Mouse (Mus musculus) liver, embryonic 14.5 days (tissue): ENCODE results near the gene Capn11. TPM values are rescaled to one million over a fixed set of nuclear protein-coding genes. Genes with fewer than 3 reads are reported as not detected.

Experiments used
- ATAC-seq: fragments of 200-750 bp; cut with Nextera tagmentation; 2 replicates; pipeline ENCODE4 v1.8.0; 2017; ENCODE audit warnings: moderate number of reproducible peaks, mild to moderate bottlenecking, moderate library complexity; ENCODE audit not compliant: insufficient read depth
- DNase-seq, 3 experiments: peaks; one replicate each; pipeline ENCODE4 v3.0.0-alpha.2; 2012 to 2013; ENCODE audit warnings: low read depth in 3 of 3, low spot score in 3 of 3
- H3K27ac ChIP-seq: fragments of 300-500 bp; sonication (generic); 2 replicates; pipeline ENCODE4 v1.5.1; 2014; ENCODE audit warnings: moderate library complexity, mild to moderate bottlenecking, control low read depth, inconsistent platforms
- H3K27me3 ChIP-seq: fragments of 300-500 bp; sonication (generic); 2 replicates; pipeline ENCODE4 v1.6.1; 2014; ENCODE audit warnings: mild to moderate bottlenecking, low read length, moderate library complexity; ENCODE audit not compliant: control insufficient read depth, insufficient read depth
- H3K36me3 ChIP-seq: fragments of 300-500 bp; sonication (generic); replicated peaks from 2 replicates; pipeline ENCODE4 v1.6.1; 2014; ENCODE audit warnings: low read depth; ENCODE audit not compliant: control insufficient read depth, insufficient read depth
- H3K4me1 ChIP-seq, 2 experiments: fragments of 200-500 bp in 1 of 2; fragments of 300-500 bp in 1 of 2; sonication (generic) in 1 of 2; replicated peaks; 2 replicates each; pipeline ENCODE4 v1.6.1; 2012 to 2014; ENCODE audit warnings: antibody characterized with exemption in 1 of 2, inconsistent platforms in 1 of 2, low read length in 1 of 2; ENCODE audit not compliant: control insufficient read depth in 2 of 2, insufficient read depth in 2 of 2
- H3K4me2 ChIP-seq: fragments of 300-500 bp; sonication (generic); 2 replicates; pipeline ENCODE4 v1.6.1; 2014; ENCODE audit warnings: low read depth, mild to moderate bottlenecking, control low read depth, moderate library complexity
- H3K4me3 ChIP-seq, 2 experiments: fragments of 200-500 bp in 1 of 2; fragments of 300-500 bp in 1 of 2; sonication (generic) in 1 of 2; 2 replicates each; pipeline ENCODE4 v1.5.1; 2012 to 2014; ENCODE audit warnings: low read depth in 2 of 2, low read length in 2 of 2, mild to moderate bottlenecking in 2 of 2, control low read depth in 1 of 2, inconsistent platforms in 1 of 2, moderate library complexity in 1 of 2; ENCODE audit not compliant: insufficient read depth in 1 of 2
- H3K9ac ChIP-seq: fragments of 300-500 bp; sonication (generic); replicated peaks from 2 replicates; pipeline ENCODE4 v1.6.1; 2014; ENCODE audit warnings: mild to moderate bottlenecking, control low read depth, moderate library complexity
- H3K9me3 ChIP-seq: fragments of 300-500 bp; sonication (generic); 2 replicates; pipeline ENCODE4 v1.6.1; 2016; ENCODE audit warnings: low read length, mixed read lengths; ENCODE audit not compliant: control insufficient read depth
- CTCF ChIP-seq: IDR thresholded peaks from 2 replicates; pipeline ENCODE4 v1.5.1; 2016; ENCODE audit warnings: antibody characterized with exemption, low read depth, control low read depth
- EP300 ChIP-seq: IDR thresholded peaks from 2 replicates; pipeline ENCODE4 v1.6.1; 2016; ENCODE audit warnings: antibody characterized with exemption, low read depth
- WGBS: fragments of 180-500 bp; shearing (Covaris S2); extraction: QIAGEN DNeasy Blood & Tissue Kit; methylation state at CpG from one replicate; pipeline ENCODE4 v1.1.7; 2014; ENCODE audit not compliant: insufficient replicate concordance; 5-methylcytosine and 5-hydroxymethylcytosine counted together
- polyA plus RNA-seq, 2 experiments: library from polyadenylated mRNA; depleted of rRNA in 1 of 2; stranded (reverse) in 1 of 2; unstranded in 1 of 2; fragments of >200 nt; fragmentation: Nextera tagmentation in 1 of 2; extraction: Ambion mirVana in 1 of 2; gene quantifications; 2 replicates each; pipeline versions ENCODE4 v1.2.1 to v1.2.3; 2012 to 2014

Gene Capn11
- polyA plus RNA-seq, 2 experiments, result not detected

- Histone ChIP-seq H3K4me3 (no peak overlapping the region), H3K27me3 (no peaks in the 10 kb centered on the region), H3K4me2 (no peak overlapping the region), H3K36me3 (no peaks in the 10 kb centered on the region), H3K9ac (no peak overlapping the region), H3K27ac (no peak overlapping the region), H3K4me1 (peaks cover 6 to 21% of the 10 kb centered on the region in 2 experiments), H3K9me3 (no peaks in the 10 kb centered on the region)
- TF ChIP-seq EP300 (no peak), CTCF (no peak)
- no peak for DNase-seq
- no peak for ATAC-seq
- WGBS, result 48% methylated on average over 7 of the region's 7 CpGs
Measured at GRCm38 (mm10) chr17:45612921-45613320, 46.2 kb downstream of the Capn11 start.

- Histone ChIP-seq H3K9ac (no peak overlapping the region), H3K4me1 (peaks cover 6 to 21% of the 10 kb centered on the region in 2 experiments), H3K4me2 (no peak overlapping the region), H3K36me3 (no peaks in the 10 kb centered on the region), H3K4me3 (no peak overlapping the region), H3K27me3 (no peaks in the 10 kb centered on the region), H3K9me3 (no peaks in the 10 kb centered on the region), H3K27ac (no peak overlapping the region)
- TF ChIP-seq CTCF, result no peak
- no peak for TF ChIP-seq EP300
- 55% methylated on average over 8 of the region's 8 CpGs for WGBS
- DNase-seq (no peak), ATAC-seq (no peak)
Measured at GRCm38 (mm10) chr17:45612008-45612407, 47.1 kb downstream of the Capn11 start.

GRCm38 (mm10) chr17:45610144-45610866 lies 48.8 kb downstream of the Capn11 start:
- Histone ChIP-seq H3K9ac (no peak overlapping the region; the same call in 1 of the 2 replicates), H3K4me2 (peak overlapping the region; percentile 54), H3K4me3 (peak overlapping the region in 1 of 2 experiments; percentile 39; a peak in 1 of 4 replicates)

DNA sequence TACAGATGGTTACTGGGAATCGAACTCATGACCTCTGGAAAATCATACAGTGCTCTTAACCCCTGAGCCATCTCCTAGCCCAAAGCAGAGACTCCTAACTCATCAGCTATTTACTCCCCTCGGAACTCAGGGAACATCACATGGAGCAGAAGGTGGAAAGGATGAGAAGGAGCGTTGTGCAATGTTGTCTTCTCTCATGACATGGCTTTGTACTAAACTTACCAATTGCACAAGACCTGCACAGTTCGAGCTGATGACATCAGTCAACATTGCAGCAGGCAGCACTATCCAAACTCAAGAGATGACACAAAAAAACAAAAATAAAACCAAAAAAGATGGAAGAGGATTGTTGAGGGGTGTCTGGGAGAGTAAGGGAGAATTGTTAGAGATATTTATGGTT lies 50.7 kb downstream of the Capn11 start:
- Histone ChIP-seq H3K4me1 (peaks cover 6 to 21% of the 10 kb centered on the region in 2 experiments), H3K36me3 (no peaks in the 10 kb centered on the region), H3K27me3 (no peaks in the 10 kb centered on the region), H3K9ac (no peak overlapping the region), H3K27ac (no peak overlapping the region), H3K4me2 (no peak overlapping the region), H3K9me3 (no peaks in the 10 kb centered on the region), H3K4me3 (no peak overlapping the region)
- 66% methylated on average over 4 of the region's 4 CpGs for WGBS
- TF ChIP-seq EP300 (no peak), CTCF (no peak)
- DNase-seq, result no peak
- ATAC-seq, result peak; percentile 36; the same call in 1 of the 2 replicates

More at GRCm38 (mm10) chr17:45610144-45610866, 48.8 kb downstream of the Capn11 start:
- H3K36me3 ChIP-seq, result no peaks in the 10 kb centered on the region
- no peaks in the 10 kb centered on the region for H3K9me3 ChIP-seq
- no peaks in the 10 kb centered on the region for H3K27me3 ChIP-seq
- peak; percentile 64 for TF ChIP-seq EP300
- TF ChIP-seq CTCF, result no peak
- H3K27ac ChIP-seq, result peak overlapping the region; percentile 52
- ATAC-seq, result peak; percentile 87
- WGBS, result 23% methylated on average over 5 of the region's 5 CpGs
- H3K4me1 ChIP-seq, result peaks cover 6 to 21% of the 10 kb centered on the region in 2 experiments
- DNase-seq, result peak in 1 of 3 experiments; percentile 58

DNA sequence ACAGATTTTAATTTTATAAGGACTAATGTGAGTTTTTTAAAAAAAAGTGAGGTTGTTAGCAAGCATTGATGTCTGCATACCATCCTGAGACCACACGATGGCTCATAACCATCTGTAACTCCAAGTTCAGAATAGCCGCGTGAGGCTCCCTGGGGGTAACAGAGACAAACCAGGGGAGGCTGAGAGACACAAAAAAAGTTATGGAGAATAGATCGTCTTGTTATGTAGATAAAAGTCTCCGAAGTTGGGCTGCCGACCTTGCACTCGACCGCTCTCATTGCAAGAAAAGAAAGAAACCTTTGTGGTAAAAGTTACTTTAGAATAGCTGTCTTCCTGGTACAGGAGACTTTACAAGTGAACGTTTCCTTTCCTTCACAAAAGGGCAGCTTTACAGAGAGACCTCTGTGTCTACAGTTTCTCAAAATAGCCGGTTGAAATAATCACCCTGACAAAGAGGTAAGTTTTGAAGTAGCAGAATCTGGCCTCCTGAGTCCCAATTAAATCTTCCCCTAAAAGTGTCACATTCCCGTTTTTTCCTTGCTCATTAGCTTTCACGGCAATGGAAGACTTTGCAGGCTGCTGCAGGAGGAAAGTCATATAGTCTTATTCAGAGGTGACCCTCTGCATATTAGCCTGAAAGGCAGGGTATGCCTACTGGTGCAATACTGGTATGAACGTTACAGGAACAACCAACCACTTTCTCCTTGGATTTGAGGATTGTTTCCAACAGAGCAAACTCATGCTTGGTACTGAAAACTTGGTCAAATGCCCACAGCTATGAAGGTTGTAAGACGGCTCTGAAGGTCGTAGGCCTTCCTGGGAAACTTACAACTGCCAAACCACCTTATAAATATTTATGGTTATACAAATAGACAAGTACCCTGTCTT lies 51.9 kb downstream of the Capn11 start:
- Histone ChIP-seq H3K4me2 (no peak overlapping the region), H3K36me3 (no peaks in the 10 kb centered on the region), H3K4me1 (peaks cover 6 to 17% of the 10 kb centered on the region in 2 experiments), H3K9me3 (no peaks in the 10 kb centered on the region), H3K9ac (no peak overlapping the region), H3K27ac (no peak overlapping the region), H3K27me3 (no peaks in the 10 kb centered on the region), H3K4me3 (no peak overlapping the region)
- WGBS, result 70% methylated on average over 15 of the region's 15 CpGs
- ATAC-seq (no peak), DNase-seq (no peak)
- TF ChIP-seq EP300 (no peak), CTCF (no peak)
